Mouse (Mus musculus): ENCODE data around the gene Coro7.
"Not testable (repeated sequence)": the region's sequence is repeated elsewhere in the genome, so short reads cannot be mapped to it uniquely, and the experiment has no call there.

Coro7 gene

GRCm38 (mm10) chr16:4596141-4596728 is 83.3 kb downstream of the Coro7 start:
- DNase-seq (ENCODE audit: low read depth, low spot score) = no peak

GRCm38 (mm10) chr16:4595527-4595963 is 84.0 kb downstream of the Coro7 start:
- no peak for DNase-seq (ENCODE audit: low read depth, low spot score)

- DNase-seq (ENCODE audit: low read depth, low spot score) = no peak
Observed at GRCm38 (mm10) chr16:4594814-4595526, 84.6 kb downstream of the Coro7 start.

GRCm38 (mm10) chr16:4593971-4594813 is 85.4 kb downstream of the Coro7 start, which contains the start of gene Glis2:
Glis2 (plus strand) TSS chr16:4594713.
- DNase-seq (ENCODE audit: low read depth, low spot score) = peak; percentile 91

- DNase-seq (ENCODE audit: low read depth, low spot score) = peak; percentile 62
Observed at GRCm38 (mm10) chr16:4592909-4593875, 86.4 kb downstream of the Coro7 start.

GRCm38 (mm10) chr16:4590236-4590635 is 89.3 kb downstream of the Coro7 start:
- DNase-seq (ENCODE audit: low read depth, low spot score) = peak; percentile 37

- DNase-seq (ENCODE audit: low read depth, low spot score) = no peak
Observed at GRCm38 (mm10) chr16:4587516-4588210, 91.9 kb downstream of the Coro7 start.

GRCm38 (mm10) chr16:4586531-4587123 is 93.0 kb downstream of the Coro7 start:
- peak; percentile 99 for DNase-seq (ENCODE audit: low read depth, low spot score)

- peak; percentile 54 for DNase-seq (ENCODE audit: low read depth, low spot score)
Observed at GRCm38 (mm10) chr16:4585642-4586530, 93.7 kb downstream of the Coro7 start.

GRCm38 (mm10) chr16:4584438-4584837 is 95.1 kb downstream of the Coro7 start:
- no peak for DNase-seq (ENCODE audit: low read depth, low spot score)

- DNase-seq (ENCODE audit: low read depth, low spot score) = no peak
Observed at GRCm38 (mm10) chr16:4583807-4584206, 95.8 kb downstream of the Coro7 start.

GRCm38 (mm10) chr16:4581179-4581578 is 98.4 kb downstream of the Coro7 start:
- DNase-seq (ENCODE audit: low read depth, low spot score) = not testable (repeated sequence)

GRCm38 (mm10) chr16:4578630-4579029 is 100.9 kb downstream of the Coro7 start:
- no peak for DNase-seq (ENCODE audit: low read depth, low spot score)

GRCm38 (mm10) chr16:4576873-4577272 is 102.7 kb downstream of the Coro7 start:
- DNase-seq (ENCODE audit: low read depth, low spot score) = no peak

All from R1 (cell line).